Mouse (Mus musculus) right cerebral cortex, adult 18-20 months (tissue): ENCODE measurements around the gene Ccnq.

ENCODE experiments used
- DNase-seq: peaks from one replicate; pipeline ENCODE4 v3.0.0; 2022; ENCODE audit warnings: mixed read lengths

Ccnq gene

DNA sequence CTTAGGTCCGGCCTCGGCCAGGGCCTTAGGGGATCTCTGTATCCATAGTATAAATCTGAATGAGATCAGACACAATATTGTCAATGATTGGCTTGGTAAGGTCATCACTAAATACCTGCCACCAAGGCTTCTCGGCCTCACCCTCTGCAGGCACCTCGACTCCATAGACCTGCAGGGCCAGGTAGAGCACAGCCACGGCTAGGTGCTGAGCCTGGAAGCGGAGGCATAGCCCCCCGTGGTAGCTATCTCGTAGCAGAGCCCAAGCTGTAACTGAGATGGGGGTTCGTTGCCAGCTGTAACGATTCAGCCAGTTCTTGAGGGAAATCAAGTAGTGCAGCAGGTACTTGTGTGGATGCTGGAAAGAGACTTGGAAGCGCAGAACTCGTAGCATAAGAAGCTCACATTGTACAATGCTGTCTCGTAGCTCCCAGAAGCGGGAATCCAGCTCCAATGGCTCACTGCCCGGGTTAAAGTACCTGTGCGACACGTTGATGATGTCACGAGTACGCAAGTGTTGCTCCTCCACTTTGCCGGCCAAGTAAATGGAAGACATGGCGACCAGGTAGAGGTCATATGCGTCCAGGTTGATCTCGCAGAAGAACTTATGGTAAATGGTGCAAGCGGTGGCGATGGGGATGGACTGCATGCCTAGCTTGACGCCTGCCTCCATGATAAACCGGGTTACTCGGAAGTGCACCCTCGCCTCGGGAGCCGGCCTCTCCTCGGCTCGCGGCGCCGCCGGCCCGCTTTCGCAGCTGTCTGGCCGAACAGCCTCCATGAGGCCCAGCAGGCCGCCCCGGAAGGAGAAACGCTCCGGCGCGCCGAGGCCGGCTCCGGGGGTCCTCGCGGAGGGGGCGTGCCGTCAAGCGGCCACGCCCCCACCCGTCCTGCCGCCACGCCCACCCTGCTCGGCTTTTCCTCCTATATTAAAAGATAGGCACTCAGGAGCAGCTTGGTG lies at the start of gene Ccnq:
Ccnq (minus strand) TSS at position 845 of the 958 bp plus-strand sequence.
- DNase-seq, result peak; percentile 61

DNA sequence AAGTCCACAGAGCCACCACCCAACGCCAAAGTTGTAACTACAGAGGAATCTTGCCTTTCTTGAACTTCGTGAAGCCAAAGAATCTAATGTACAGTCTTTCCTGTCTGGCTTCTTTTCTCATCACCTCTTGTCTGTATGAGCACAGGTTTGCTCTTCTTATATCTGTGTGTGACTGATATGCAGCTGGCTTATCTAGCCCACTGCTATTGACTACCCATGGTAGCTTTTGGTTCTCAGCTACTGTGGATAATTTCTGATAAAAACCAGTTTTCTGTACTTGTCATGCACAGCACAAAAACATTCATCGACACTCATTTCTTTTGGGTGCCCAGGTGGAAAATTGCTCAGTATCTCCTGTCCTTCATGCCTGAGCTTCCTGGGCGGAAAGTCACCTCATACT lies 49.6 kb upstream of the Ccnq start:
- no peak for DNase-seq

DNA sequence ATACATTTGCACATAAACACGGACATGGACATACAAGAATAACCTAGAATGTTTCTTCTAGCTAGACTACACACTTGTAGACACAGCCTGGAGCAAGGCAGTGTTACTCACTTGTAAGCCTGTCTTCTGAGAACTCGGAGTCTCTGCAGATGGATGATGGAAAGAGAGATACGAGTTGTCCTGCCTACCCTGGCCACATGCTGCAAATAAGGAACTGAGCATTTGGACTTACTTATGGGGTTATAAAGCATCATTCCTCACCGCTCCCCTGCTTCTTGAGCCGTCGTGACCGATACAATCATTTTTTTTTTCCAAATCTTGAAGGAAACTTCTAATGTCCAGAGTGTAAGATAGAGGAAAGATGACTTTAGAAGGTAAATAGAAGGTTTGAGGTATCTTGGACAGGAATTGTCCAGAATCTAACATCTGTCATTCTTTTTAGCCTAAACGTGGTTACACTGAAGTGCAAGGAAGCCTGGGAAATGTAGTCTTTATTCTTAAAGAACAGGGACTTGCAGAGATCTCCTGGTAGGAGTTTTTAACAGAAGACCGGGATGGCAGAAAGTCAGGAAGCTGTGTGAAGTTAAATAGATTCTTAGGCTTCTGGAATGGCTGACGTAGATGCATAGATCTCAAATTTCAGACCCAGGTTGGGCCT lies 44.7 kb upstream of the Ccnq start:
- no peak for DNase-seq

DNA sequence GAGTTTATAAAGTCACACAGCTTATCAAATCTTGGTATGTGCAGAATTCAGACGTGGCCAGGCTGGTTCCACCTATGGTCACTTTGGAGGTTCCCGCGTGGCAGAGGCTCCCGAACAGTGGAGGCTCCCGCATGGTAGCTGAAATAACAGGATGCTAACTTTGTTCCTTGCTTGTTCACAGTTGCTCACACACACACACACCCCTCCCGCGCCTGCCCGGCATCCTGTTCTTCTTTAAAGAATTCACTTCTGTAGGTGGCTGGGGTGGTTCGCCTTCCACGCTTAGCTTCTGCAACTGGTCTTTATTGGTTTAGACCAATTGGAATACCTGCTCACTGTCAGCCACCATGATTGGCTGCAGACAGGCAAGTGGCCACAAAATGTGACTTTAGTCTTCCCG lies 41.6 kb upstream of the Ccnq start:
- peak; percentile 54 for DNase-seq

DNA sequence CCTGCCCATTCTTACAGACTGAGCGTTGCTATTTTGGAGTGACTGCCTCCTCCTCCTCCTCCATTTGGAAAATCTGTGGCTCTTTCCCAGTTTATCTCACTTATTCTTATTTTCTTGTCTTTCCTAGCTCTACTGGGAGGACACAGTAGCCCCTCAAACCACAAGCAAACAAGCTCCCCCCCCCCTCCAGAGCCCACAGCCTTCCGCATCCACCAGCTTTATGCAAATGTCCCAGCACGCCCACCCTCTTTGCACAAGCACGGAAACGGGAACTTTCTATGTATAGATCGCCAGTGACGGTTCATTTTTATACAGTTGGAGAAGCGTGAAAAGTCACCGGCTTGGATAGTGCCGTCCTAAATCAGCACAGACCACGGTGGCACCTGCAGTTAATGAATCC lies 40.9 kb upstream of the Ccnq start:
- peak; percentile 81 for DNase-seq

DNA sequence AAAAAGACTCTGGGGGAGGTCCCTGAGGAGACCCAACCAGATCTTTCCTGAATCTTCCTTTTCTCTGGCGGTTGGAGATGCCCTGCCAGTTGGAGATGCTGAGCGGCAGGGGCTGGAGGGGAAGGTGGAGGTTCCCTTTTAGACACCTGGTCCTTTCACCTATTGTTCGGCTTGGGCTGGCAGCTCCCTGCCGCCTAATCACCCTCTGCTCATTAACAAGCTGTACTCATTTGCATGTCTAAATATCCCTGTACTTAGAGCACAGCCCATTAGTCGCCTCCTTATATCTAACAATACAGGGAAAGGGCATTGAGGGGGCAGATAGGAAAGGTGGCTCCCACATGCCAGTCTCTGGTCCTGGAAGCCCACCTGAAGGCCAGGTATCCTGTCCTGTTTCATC lies 40.5 kb upstream of the Ccnq start:
- DNase-seq, result no peak

DNA sequence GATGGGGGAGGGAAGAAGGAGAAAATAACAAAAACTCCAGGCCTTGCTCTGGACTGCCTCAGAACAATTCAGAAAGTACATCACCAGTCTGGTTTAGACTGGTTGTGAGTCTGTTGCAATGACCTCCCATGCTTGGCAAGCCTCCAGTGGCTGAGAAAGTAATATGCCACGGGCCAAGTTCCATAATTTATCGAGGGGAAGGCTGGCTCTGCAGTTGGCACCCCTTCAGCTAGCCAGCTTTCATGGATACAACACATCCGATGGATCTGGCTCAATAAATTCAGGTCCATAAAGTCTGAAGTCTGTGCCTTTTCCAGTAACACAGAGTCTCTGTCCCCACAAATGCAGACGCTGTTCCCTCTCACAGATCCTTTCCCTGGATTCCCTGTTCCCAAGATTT lies 40.1 kb upstream of the Ccnq start:
- peak; percentile 40 for DNase-seq

DNA sequence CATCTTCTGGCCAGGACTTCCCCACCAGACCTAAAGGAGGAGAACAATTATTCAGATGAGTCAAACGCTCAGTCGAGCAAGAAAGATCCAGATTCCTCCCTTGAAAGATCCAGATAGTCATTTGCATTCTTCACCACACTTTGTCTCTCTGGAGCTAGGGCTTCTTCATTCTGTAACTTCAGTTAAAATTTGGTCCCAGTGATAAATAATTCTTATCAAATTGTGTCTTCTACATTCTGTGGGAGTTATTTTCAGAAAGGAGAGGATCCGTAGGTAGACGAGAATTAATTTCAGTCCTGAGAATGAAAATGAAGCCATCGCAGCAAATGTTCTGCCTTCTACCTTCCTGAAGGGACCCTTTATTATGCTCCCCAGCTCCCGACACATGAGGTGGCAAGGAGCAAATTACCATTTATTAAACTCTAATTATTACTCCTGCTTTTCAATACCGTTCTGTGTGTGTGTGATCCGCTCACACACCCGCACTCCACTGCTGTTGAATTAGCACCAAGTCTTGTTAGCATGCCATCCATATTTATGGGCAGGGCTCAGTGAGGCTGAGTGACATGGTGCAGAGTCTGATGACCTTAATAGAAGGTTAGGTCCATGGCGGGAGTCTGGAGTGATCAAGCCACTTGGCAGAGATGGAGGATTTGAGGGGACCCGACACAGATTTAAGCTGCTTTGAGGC lies 38.0 kb upstream of the Ccnq start:
- DNase-seq, result no peak

DNA sequence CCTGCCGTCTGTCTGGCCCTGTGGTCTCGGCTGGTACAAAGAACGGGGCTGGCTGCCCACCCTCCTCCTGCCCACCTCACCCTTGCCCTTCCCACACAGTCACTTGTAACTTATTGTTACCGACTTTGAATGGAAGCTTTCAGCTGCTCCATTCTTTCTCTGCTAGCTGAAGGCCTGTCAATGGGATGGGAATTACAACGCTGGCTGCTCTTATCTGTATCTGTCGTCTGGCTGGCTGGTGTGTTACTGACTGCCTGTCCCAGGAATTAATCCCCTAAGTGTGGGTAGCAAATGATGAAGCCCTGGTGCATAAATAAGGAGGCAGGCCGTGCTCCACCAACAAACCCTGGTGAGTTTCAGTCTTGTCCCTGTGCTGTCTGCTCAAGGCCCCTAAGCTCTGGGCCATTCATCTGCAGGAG lies 34.5 kb upstream of the Ccnq start:
- no peak for DNase-seq

DNA sequence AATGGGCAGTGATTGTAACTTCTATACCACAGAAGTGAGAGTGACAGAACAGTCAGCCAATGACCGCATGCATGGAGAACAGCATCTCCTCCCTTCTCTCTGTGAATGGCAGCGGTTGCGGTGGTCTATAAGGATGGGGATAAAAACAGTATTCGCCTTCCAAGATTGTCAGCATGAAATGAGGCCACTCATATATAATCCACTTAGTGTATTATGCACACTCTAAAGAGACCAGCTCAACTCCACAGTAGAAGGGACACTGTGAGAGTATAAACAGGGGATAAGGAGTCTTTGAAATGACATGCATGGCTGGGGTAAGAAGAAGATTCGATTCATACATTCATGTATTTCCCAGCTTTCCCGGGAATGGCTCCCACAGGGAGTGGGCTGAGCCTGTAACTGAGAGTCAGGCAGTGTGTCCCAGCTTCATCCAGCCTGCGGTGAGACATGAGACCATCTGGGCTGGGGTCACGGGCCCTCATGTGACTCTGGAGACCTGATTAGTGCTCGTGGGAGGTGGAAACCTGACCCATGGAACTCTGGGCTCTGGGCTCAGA lies 31.3 kb upstream of the Ccnq start:
- no peak for DNase-seq

DNA sequence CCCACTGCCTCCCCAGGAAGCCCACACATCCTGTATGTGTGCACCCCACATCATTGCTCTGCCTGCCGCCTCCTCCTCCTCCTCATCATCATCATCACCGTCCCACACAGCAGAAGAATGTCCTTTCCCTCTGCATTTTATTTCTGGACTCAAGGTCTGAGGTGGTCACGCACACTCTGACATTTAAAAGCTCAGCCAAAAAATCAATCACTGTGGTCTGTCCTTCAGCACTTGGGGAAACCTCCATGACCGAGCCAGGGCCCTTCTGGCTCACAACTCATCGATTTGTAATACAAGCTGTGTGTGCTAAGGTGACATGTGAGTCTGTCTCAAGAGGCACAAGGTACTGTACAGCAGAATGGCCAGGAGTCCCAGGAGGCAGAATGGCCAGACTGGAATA lies 30.8 kb upstream of the Ccnq start:
- DNase-seq, result no peak

DNA sequence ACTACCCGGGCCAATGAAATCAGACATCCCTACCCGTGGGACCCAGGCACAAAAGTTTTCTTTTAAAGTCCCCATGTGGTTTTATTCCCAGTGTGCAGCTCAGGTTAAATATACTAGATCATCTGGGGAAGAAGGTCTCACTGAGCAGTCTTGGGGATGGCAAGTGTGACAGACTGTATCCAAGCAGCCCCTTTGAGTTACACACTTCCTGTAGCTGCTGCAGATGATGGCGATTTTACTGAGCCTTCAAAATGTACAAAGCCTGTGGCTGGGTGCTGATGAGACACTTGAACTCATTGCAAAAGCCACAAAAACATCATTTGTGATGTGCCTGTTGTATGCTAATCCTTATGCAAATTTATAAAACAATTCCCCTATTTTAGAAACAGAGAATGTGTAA lies 29.0 kb upstream of the Ccnq start:
- no peak for DNase-seq

DNA sequence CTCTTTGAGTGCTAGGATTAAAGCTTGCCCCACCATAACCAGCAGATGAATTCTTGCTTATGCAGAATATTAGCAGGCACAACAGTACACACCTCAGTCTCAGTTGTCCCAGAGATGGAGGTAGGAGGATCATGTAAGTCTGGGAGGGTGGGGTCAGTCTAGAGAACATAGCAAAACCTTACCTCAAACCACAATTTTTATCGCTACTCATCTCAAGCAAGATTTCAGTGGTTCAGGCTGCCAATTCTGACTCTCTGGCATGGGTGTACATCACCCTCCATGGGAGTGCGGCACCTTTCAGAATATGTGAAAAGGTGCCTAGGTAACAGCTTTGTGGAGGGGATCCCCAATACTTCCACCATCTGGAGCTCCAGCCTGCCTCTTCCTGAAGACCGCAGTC lies 28.5 kb upstream of the Ccnq start:
- DNase-seq, result no peak

DNA sequence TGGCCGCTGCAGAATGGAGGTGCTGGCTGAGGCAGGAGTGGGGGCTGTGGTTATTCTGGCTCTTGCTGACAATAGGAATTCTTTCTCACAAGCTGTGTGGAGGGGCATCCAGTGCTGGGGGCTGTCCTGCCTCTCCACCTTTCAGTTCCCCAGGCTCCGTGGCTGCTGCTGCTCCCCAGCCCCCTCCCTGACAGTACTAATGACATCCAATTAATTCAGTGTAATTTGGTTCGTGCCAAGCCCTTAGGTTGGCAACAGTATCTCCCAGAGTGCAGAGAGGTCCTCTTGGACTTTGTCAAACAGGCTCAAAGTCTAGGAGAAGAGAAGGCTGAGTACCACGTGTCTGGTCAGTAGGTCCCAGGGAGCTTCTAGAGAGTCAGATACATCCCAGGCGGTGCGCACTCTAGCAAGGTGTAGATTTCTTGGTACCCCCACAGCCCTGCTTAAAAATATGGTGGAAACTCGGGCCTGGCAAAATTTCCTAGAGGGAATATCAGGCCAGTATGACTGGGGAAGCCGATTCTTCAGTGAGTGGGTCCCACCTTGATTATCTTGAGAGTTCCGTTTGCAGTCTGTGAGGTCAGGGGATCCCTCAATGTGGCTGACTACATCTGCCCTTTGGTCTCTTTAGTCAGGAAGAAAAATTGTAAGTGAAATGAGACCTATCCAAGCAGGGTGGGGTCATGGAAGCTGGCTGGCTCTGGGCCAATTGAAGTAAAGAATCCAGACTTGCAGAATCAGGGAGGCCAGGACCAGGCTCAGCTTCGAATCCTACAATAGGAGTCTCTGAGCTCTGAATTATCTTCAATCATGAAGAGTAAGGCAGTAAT lies 26.5 kb upstream of the Ccnq start:
- DNase-seq, result no peak

DNA sequence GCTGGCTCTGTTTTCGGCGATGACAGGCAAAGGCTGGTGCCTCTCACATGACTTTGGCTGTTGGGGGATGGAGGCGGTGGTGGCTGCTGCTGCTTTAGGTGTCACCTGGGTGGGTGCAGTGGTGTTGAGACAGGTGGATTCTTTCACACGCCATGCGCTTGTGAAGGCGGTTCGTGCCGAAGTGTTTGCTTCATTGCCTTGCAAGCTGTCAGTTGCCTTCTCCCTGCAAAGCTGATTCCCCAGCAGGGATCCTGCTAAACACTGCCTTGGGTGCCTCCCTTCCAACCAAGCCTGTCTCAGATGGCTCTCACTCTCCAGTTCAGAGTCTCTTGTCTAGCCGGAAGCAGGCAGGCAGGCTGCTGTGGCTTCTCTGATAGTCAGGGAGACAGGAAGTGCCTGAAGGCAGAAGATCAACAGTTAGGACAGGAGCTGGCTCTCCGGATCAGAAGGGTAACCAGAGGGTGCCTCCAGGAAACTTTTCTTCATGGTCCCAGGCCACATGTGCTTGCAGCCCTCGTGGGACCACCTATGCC lies 20.3 kb upstream of the Ccnq start:
- peak; percentile 91 for DNase-seq

DNA sequence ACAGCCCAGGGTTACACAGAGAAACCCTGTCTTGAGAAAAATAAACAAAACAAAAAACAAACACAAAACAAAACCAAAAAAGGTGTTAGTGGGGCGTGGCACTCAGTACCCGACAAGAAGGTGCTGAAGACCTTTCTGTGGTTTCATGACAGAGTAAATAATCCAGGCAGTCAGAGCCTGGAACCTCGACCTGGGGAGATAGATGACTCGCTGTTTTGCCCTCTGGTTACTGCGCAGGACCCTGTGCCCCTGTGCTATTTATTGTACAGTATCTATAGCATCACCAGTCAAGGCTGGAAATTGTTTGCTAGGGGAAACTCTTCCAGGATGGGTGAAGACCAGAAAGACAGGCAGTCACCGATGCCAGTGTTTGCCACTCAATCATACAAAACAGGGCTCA lies 18.9 kb upstream of the Ccnq start:
- no peak for DNase-seq

DNA sequence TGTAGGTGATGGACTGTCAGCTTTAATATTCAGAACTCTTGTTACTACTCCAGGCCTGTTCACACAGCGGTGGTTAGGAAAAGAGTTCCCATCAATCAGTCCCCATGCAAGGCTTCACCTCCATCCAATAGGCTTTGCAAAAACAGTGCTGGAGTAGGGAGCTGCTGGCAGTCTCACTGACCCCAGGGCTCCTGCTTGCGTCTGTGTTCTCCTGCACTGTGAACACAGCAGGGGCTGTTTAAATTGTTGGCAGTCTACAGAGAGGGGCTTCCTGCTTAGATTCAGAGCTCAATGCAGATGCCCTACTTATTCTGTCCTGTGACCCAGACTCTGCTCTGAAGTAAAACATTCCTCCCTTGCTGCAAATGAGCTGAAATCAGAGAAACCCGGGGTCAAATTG lies 17.2 kb upstream of the Ccnq start:
- no peak for DNase-seq

DNA sequence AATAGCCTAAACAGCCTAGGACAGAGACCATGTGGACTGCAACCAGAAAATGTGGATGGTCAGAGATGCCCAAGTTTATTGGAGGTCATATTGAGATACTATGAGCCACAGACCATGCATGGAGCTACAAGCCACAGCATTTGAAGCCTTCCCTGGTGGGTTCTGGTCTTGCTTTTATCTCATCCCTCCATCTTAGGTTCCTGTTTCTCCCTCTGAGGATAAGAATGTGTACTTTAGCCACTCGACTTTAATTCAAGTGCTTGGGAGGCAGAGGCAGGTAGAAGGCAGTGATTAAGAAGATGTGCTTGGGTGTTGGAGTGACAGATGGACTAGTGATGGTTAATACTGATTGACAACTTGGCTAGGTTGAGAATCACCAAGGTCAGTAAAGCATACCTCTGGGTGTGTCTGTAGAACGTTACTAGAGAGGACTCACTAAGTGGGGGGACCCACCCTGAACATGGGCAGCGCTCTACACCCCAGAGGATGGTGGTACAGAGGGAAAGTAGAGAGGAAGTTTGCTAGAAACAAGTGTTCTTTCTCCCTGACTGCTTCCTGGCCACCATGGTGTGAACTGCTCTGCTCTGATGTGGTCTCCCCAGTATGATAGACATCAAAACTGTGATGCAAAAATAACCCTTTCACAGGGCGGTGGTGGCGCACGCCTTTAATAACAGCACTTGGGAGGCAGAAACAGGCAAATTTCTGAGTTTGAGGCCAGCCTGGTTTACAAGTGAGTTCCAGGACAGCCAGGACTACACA lies 14.7 kb upstream of the Ccnq start:
- no peak for DNase-seq

DNA sequence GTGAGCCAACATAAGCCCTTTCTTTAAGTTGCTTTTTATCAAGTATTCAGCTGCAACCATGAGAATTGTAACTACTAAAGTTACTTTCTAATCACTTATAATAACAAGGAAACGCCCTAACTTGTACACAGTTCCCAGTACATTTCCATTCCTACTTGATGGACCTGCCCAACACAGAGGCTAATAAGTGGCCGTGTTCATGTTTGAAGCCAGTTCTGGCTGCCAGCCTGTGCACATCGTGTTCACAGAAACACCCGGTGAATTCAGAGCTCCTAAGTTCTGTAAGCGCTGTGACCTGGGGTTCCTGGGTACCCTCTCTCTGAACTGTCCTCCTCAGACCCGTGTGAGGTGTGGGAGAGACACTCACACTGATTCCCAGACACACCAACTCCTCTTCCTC lies 13.3 kb upstream of the Ccnq start:
- no peak for DNase-seq

DNA sequence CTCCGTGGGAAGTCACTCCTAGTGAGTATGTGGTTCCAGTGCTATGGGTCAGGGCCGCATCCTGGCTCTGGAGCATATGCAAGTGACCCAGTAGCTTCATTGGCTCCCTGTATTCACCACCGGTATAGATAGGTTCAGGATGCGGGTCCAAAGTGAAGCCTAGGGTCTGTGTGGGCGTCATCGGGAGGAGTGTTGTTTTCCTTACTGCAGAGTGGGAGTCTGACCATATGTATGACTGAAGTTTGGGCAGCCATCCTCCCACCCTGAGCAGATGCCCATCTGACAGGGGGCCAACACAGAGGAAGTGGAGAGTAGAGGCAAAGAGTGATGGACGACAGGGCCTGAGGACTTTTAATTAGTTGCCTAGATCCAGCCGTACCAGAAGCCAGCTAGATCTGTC lies 12.8 kb upstream of the Ccnq start:
- peak; percentile 81 for DNase-seq

DNA sequence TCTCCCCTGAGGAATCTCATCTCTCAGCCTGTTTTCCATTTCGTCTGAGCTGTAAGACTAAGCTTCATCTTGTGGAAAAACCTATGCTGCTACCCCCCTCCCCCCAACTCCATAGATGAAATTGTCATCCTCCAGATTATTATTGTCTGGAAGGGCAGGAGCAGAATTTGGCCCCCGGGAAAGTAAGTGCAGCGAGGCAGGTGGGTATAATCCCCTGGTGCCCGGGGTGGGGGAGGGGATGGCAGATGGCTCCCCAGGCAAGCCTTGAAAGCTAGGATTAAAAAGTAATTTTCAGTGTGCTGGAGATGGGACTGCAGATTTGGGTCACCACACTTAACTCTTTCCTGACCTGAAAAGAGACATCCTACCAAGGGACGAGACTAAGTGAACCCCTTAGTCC lies 10.7 kb upstream of the Ccnq start:
- DNase-seq, result no peak
